Mouse (Mus musculus) cortical plate, adult 2 months (tissue): ENCODE measurements at regions not wholly inside any gene's neighbourhood (a gene's known extent, or its start where the extent isn't known, plus 50 kb on each side); places are given as distances from the start of the nearest gene placed in this dataset.
"Not testable (repeated sequence)": the region's sequence is repeated elsewhere in the genome, so short reads cannot be mapped to it uniquely, and the experiment has no call there.

Source experiments
- H3K27ac ChIP-seq: fragments of 200-500 bp; 2 replicates; pipeline ENCODE4 v1.5.1; 2012; ENCODE audit warnings: low read length, control low read depth, inconsistent platforms; ENCODE audit not compliant: insufficient read depth
- H3K4me1 ChIP-seq: fragments of 200-500 bp; 2 replicates; pipeline ENCODE4 v1.6.1; 2011; ENCODE audit warnings: low read length; ENCODE audit not compliant: control insufficient read depth, insufficient read depth
- H3K4me3 ChIP-seq: fragments of 200-500 bp; 2 replicates; pipeline ENCODE4 v1.5.1; 2011; ENCODE audit warnings: mild to moderate bottlenecking, low read length, control low read depth; ENCODE audit not compliant: insufficient read depth
- CTCF ChIP-seq: fragments of 200-500 bp; IDR thresholded peaks from 2 replicates; pipeline ENCODE4 v1.5.1; 2011; ENCODE audit warnings: mild to moderate bottlenecking, control low read depth, low read length; ENCODE audit not compliant: insufficient read depth; ENCODE audit errors: extremely low read depth
- POLR2A ChIP-seq: fragments of 200-500 bp; IDR thresholded peaks from 2 replicates; pipeline ENCODE4 v1.6.1; 2011; ENCODE audit warnings: mild to moderate bottlenecking, low read length, control low read depth; ENCODE audit not compliant: insufficient read depth; ENCODE audit errors: extremely low read depth

DNA sequence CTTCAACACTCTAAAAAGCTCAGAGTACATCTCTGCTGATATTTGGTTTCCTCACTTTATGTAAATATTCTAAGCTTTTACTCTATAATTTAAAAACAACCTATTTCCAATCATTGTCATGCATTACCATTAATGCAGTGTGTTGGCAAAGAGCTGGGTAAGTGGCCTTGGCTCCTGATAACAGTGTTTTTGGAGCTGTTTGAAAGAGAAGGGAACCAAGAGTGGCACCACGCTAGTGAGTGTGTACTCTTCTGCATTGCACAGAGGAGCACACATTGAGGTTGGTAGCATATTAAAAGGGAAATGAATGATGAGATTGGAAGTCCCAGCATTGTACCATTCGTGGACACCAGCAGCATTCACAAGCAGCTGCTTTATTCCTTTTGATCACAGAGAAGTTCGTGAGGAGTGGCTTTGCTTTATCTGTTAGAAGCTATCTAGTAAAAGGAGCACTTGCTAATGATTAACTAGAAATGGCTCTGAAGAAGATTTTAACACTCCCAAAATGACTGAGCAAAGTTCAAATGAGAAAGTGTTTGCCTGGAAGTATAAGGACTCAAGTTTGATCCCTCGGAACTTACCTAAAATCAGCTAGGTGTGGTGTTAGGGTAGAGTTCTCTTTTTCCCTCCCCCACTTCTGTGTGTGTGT, 284.3 kb upstream of the Tbl1xr1 start:
- no peaks in the 10 kb centered on the region for H3K4me1 ChIP-seq
- no peak overlapping the region for H3K27ac ChIP-seq
- H3K4me3 ChIP-seq = no peak overlapping the region
- TF ChIP-seq CTCF = no peak
- no peak for TF ChIP-seq POLR2A

DNA sequence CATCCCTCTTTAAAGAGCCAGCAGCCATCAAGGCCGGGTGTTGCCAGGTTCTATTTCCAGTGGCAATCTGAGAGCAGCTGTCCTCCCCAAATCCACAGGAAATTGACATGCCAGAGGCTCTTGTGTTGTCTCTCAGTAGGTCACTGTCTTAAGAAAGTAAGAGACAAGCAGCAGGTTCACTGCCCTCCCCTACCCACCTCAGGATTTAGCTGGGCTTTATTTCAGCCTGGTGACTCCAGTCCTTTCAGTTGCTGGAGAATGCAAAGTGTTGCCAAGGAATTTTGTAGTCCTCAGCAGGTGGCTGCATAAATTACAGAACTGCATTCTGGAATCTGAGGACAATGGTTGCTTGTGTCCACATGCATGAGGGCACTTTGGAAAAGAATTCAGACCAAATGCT, 278.3 kb upstream of the Tbl1xr1 start:
- Histone ChIP-seq H3K4me3 (no peak overlapping the region), H3K27ac (no peak overlapping the region), H3K4me1 (no peaks in the 10 kb centered on the region)
- TF ChIP-seq CTCF (no peak), POLR2A (no peak)

DNA sequence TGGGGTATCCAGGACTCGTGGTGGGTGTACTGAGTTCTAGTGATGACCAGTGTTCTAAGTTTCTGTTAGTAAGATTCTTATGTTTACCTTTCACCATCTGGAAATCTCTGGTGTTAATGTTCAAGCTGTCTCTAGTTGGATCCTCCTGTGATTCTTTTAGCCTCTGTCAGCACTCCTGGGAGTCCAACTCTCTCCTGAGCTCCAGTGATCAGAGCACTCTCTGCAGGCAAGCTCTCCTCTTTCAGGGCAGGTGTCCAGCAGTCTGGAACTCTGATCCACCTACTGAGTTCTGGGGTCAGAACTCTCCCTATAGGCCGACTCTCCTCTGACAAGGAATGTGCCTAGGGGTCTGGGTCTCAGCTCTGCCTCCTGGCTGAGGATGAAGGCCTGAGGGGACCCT, 272.6 kb upstream of the Tbl1xr1 start:
- not testable (repeated sequence) for H3K4me3 ChIP-seq, H3K27ac ChIP-seq, H3K4me1 ChIP-seq

DNA sequence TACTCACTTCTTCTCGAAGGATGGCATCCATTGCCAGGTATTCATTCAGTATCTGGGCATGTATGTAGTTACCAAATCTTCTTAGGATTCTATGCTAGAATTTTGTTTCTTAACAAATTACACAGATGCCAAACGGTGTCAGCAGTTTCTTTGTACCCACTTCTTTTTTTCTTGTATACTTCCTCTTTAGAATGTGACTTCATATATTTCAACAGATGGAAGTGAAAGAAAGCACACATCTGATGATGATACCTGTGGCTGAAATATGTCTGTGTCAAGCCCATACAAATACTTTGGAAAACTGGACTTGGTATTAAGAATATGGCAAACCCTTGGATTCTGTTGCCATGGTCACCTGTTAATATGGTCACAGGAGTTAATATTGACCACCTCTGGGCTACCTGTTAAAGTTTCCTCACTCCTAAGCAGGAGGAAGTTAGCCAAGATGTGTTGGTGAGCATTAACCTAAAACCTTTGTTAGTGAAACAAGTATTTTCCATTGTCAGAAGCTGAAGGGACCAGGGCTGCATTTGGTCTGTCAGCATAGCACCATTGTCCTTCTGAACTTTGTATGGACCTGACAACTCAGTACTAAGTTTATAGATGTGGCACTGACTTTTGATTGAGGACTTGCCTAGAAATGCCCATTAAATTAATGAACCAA, 269.8 kb upstream of the Tbl1xr1 start:
- Histone ChIP-seq H3K4me3 (no peak overlapping the region), H3K4me1 (no peaks in the 10 kb centered on the region), H3K27ac (no peak overlapping the region)
- TF ChIP-seq POLR2A = no peak
- TF ChIP-seq CTCF = no peak

DNA sequence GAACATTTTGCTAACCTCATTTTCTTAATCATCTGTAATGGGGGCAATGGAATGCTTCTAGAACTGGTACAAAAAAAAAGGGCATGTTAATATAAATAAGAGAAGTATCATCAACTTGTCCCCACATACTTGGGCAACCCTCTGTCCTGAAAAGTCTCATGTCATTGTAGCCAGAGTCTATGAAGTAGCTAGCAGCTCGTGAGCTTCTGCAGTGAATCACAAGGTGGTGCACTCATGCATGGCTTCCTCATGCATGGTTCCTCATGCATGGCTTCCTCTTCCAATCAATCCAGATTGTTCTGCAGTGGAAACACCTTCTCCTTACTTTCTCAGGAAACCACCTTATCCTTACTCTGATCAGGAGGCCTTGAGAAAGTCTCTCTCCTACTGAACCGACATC, 267.9 kb upstream of the Tbl1xr1 start:
- no peak for TF ChIP-seq CTCF
- no peak for TF ChIP-seq POLR2A
- H3K4me1 ChIP-seq = no peaks in the 10 kb centered on the region
- H3K27ac ChIP-seq = no peak overlapping the region
- H3K4me3 ChIP-seq = no peak overlapping the region

DNA sequence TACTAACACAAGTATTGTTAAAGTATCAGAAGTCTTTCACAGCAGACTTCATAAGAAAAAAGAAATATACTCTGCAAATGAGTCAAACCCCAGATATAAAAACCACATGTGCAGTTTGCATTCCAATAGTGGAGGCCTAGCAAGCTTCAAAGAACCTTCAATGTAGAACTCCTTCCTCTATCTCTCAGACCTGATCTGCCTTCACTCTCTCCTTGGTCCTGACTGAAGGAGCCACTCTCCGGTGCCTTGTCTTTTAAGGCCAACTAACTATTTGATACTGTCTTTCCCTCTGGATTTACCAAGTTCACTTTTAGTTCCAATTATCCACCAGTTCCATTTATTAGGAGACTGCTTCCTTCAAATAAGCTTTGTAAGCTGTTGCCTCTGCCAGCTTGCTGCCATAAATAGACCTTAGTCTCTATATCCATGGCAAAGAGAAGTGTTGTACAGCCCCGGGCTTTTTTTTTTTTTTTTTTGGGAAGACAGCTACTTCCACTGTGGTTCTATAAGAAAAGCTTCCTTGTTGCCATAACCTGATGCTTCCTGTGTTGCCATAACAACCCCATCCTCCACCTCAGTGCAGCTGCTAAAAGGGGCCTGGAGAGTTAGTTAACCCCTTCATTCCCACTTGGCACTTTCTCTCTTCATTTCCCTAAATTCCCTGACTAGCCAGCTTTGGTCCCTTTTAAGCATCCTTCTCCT, 266.5 kb upstream of the Tbl1xr1 start:
- no peak overlapping the region for H3K27ac ChIP-seq

DNA sequence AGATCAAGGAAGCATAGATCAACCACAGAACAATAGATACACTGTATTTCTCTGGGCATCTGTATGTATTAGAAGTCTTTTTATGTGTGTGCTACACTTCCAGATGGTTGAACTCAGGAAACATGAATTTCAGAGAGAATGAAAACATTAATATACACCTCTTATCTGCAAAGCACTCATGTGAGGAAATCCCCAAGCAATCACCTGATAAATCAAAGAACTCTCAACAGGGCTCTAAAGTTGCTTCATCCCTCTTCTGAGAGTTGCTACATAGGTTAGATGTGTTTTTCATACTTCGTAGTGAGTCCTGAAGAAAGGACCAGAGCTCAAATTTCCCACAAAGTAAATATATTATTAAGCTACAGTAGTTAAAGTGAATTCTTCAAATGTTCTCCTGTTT, 263.1 kb upstream of the Tbl1xr1 start:
- no peak overlapping the region for H3K27ac ChIP-seq
- H3K4me1 ChIP-seq = no peaks in the 10 kb centered on the region
- no peak for TF ChIP-seq CTCF
- TF ChIP-seq POLR2A = no peak
- H3K4me3 ChIP-seq = no peak overlapping the region

More for the DNA sequence above, 266.5 kb upstream of the Tbl1xr1 start:
- Histone ChIP-seq H3K4me3 (no peak overlapping the region), H3K4me1 (no peaks in the 10 kb centered on the region)
- no peak for TF ChIP-seq POLR2A
- TF ChIP-seq CTCF = no peak

DNA sequence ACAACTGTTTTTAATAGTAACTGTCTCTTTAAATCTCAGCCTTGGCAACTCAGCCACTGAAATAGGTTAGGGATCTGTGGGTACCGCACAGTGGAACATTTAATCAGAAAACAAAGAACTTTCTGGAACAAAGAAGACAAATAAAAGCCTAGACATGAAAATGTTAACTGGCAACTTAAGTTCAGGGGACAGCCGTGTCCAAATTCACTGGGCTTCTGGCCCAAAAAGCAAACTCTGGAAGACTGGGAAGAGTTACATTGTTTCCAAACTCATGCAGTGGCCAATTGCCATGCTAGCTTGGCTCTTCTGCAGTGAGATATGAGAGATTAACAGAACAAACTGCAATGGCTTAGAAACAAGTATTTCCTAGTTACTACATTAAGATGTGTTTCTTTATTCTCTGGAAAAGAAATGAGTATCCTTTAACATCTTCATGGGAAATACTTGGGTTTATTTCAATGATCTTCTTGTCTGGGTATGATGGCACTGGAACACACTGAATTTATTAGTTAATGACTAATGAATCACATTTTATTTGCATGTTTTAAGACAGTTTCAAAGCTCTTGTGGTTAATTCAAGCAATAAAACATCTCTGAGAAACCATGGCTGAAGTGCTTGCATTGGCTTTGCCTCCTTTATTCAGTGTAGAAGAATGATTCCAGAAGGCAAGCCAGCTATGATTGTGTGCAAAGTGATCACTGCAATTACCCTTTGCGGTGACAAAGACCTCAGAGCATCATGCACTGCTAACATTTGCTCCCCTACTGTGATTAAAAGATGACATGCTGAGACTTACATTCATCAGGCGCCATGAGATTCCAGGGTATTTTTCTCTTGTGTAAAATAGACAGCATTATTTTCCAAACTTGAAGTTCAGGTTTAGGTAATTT, 259.2 kb upstream of the Tbl1xr1 start:
- no peak for TF ChIP-seq POLR2A
- TF ChIP-seq CTCF = no peak
- H3K4me1 ChIP-seq = no peaks in the 10 kb centered on the region
- no peak overlapping the region for H3K27ac ChIP-seq
- no peak overlapping the region for H3K4me3 ChIP-seq

DNA sequence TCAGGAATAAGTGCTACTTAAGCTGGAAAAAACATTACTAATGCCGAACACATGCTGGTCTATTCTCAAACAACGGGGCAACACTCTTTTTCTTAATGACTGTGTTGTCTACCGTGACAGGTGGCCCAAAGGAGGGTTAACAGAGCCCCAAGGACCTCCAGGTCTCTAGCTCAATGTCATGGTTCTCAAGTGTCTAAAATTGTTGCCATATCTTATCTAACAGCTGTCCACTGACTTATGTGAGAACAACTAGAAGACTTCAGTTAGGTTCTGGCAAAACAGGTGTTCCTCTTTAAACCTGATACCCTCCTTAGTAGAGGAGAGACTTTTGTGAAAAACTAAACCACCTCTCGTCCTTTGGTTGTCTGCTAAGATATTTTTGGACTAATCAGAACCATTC, 257.4 kb upstream of the Tbl1xr1 start:
- Histone ChIP-seq H3K4me1 (0 out of 2 replicates have a peak, but pooled peaks cover 2% of the 10 kb centered on the region), H3K4me3 (no peak overlapping the region), H3K27ac (no peak overlapping the region)
- TF ChIP-seq CTCF = no peak
- no peak for TF ChIP-seq POLR2A
